Mouse (Mus musculus): Measurements from ENCODE around the gene Adgrg5.

Gene Adgrg5

DNA sequence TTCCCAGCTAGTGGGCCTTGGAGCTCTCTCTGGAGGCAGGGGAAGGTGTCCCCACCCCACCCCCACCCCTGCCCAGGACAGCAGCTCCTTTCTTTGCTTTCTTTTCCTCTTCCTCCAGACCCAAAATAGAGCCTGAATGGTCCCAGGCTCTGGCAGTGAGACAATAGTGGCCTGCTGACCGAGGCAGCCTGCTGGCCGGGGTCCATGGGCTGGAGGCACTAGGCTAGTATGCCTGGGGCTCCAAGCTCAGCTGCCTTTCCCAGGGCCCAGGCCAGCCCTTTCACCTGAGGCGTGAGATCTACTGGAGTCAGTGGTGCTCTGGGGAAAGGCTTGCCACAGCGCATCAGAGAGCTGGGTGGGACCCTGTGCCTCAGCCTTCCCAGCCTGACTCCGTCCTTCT lies 69.0 kb downstream of the Adgrg5 start:
- DNase-seq (ENCODE audit: low read depth, low spot score): no peak
